Mouse (Mus musculus): ENCODE results near the gene Cnga4. TPM values are rescaled to one million over a fixed set of nuclear protein-coding genes. Genes with fewer than 3 reads are reported as not detected.
"Not testable (repeated sequence)": the region's sequence is repeated elsewhere in the genome, so short reads cannot be mapped to it uniquely, and the experiment has no call there.

Gene Cnga4
- polyA plus RNA-seq, 1 experiment from 2014 or later: 0.05 TPM

DNA sequence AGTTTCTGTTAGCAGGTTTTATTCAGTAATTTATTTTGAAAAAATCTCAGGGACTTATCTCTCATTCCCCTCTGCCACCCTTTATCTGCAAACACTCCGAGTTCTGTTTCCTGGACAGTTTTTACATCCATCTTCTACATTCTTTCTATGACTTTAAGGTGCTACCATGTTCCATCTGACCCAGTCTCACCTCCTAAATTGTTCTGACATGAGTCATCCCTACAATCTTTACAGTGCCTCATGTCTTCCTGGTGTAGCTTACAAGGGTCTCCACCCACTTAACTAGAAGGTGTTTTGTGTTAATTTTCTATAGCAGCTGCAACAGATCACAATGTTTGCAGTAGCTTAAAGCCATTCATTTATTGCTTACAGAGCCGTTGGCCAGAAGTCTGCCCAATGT is 16.5 kb downstream of the Cnga4 start:
- Histone ChIP-seq H3K4me3 (no peak overlapping the region), H3K27me3 (peaks cover 25% of the 10 kb centered on the region), H3K9me3 (no peaks in the 10 kb centered on the region), H3K4me1 (peaks cover 8% of the 10 kb centered on the region), H3K27ac (no peak overlapping the region), H3K9ac (no peak overlapping the region), H3K36me3 (no peaks in the 10 kb centered on the region), H3K4me2 (no peak overlapping the region)
- ATAC-seq (ENCODE audit: insufficient number of reproducible peaks, low FRiP score, low TSS enrichment, low read depth): no peak
- WGBS: 32% methylated on average over 2 of the region's 2 CpGs

DNA sequence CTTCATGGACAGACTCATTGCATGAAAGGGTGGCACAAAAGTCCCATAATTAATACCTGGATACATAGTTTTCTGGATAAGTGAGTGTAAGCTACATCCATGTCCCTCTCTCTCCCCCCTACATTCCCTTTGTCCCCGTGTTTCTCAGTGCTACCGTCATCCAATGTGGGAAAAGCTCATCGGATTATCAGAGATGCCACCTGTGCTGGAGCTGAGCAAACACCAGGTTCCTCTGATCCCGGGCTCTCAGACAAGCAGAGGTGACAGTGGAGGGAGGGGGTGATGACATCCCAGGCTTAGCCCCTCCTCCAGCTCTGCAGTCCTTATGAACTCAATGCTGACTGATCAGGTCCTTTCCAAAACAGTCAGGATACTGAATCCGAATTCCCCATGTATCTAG is 20.0 kb downstream of the Cnga4 start:
- no peak overlapping the region for H3K4me2 ChIP-seq
- peaks cover 10% of the 10 kb centered on the region for H3K4me1 ChIP-seq
- H3K36me3 ChIP-seq: no peaks in the 10 kb centered on the region
- H3K4me3 ChIP-seq: no peak overlapping the region
- peaks cover 49% of the 10 kb centered on the region for H3K27me3 ChIP-seq
- WGBS: 25% methylated on average over 5 of the region's 5 CpGs
- ATAC-seq (ENCODE audit: insufficient number of reproducible peaks, low FRiP score, low TSS enrichment, low read depth): no peak
- no peaks in the 10 kb centered on the region for H3K9me3 ChIP-seq
- no peak overlapping the region for H3K9ac ChIP-seq
- no peak overlapping the region for H3K27ac ChIP-seq

DNA sequence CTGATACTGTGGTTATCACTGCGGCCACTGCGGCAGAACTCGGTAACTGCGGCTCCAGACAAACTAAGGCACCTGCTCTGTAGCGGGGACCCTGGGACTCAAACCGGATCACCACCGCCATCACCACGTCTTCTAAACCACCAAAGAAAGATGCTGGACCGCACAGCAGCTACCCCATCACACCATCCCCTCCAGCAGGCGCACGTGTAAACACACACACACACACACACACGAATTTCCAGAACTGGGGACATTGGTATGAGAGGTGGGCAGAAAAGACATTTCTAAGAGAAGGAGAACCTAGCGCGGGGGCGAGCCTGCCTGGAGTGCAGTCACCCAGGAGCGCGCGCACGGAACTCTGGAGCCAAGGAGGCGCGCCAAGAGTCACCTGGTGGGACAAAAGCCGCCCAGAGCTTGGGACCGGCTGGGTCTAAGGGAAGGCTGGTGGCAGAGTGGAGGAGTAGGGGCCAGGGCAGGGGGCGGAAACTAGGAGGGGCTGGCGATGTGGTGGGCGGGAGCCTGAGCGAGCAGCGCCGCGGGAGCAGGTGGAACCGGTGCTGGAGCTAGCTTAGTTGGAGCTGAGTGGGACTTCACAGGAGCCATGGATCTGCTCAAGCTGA is 21.2 kb downstream of the Cnga4 start, which contains the start of gene Cckbr:
Gene Cckbr, plus strand, starts transcription at position 308 of the 620 bp plus-strand sequence.
- under 1% methylated on average over 31 of the region's 31 CpGs for WGBS
- H3K27ac ChIP-seq: no peak within 1 kb of the TSS
- no peaks in the 10 kb centered on the region for H3K36me3 ChIP-seq
- H3K4me1 ChIP-seq: peaks cover 10% of the 10 kb centered on the region
- no peaks in the 10 kb centered on the region for H3K9me3 ChIP-seq
- ATAC-seq (ENCODE audit: insufficient number of reproducible peaks, low FRiP score, low TSS enrichment, low read depth): 0 out of 2 replicates have a peak, but pooled peaks have one; percentile 7
- peak within 1 kb of the TSS; percentile 58 for H3K4me2 ChIP-seq
- H3K9ac ChIP-seq: no peak within 1 kb of the TSS
- H3K4me3 ChIP-seq: peak within 1 kb of the TSS; percentile 32
- H3K27me3 ChIP-seq: peaks cover 49% of the 10 kb centered on the region

DNA sequence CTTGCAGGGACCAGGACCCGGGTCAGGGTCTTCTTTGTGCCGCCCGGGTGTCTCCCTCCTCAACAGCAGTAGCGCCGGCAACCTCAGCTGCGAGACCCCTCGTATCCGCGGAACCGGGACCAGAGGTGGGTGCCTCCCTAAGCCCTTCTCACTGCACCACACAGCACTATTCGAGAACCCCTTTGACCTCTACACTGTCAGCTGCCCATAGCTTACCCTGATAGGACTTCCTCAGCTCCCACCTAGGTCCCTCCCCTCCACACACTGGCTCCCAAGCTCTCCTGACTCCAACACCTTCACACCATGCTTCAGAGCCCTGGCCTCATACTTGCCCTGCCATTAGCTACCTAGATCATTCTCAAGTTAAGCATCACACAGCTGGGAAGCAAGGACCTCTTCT is 21.7 kb downstream of the Cnga4 start:
- 8% methylated on average over 11 of the region's 11 CpGs for WGBS
- Histone ChIP-seq H3K9me3 (no peaks in the 10 kb centered on the region), H3K27ac (no peak overlapping the region), H3K9ac (no peak overlapping the region), H3K4me3 (peak overlapping the region; percentile 32), H3K27me3 (peaks cover 49% of the 10 kb centered on the region), H3K36me3 (no peaks in the 10 kb centered on the region), H3K4me1 (peaks cover 10% of the 10 kb centered on the region), H3K4me2 (peak overlapping the region; percentile 58)
- ATAC-seq (ENCODE audit: insufficient number of reproducible peaks, low FRiP score, low TSS enrichment, low read depth): peak; percentile 18; the same call in 1 of the 2 replicates

DNA sequence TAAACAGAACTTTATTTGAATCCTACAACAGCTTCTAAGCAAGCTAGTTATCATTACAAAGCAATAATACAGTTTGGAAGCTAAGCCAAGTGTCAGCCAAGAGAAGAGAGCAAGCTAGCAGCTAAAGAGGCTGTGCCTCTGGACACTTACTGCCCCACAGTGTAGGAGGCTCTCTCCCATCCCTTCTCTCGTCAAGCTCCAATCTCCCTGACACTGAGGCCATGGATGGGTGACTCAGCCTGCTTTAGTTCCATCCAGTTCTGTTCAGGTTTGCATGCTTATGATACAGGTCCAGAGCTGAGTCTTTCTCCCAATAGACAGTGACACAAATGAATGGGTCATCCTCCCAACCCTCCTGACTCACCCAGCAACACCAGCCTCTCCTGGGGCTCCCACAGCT is 27.7 kb downstream of the Cnga4 start:
- H3K36me3 ChIP-seq: no peaks in the 10 kb centered on the region
- no peak overlapping the region for H3K4me2 ChIP-seq
- H3K27me3 ChIP-seq: peaks cover 13% of the 10 kb centered on the region
- no peak overlapping the region for H3K27ac ChIP-seq
- 75% methylated on average over 1 of the region's 1 CpGs for WGBS
- no peaks in the 10 kb centered on the region for H3K4me1 ChIP-seq
- no peak overlapping the region for H3K9ac ChIP-seq
- no peak for ATAC-seq (ENCODE audit: insufficient number of reproducible peaks, low FRiP score, low TSS enrichment, low read depth)
- no peaks in the 10 kb centered on the region for H3K9me3 ChIP-seq
- H3K4me3 ChIP-seq: no peak overlapping the region

DNA sequence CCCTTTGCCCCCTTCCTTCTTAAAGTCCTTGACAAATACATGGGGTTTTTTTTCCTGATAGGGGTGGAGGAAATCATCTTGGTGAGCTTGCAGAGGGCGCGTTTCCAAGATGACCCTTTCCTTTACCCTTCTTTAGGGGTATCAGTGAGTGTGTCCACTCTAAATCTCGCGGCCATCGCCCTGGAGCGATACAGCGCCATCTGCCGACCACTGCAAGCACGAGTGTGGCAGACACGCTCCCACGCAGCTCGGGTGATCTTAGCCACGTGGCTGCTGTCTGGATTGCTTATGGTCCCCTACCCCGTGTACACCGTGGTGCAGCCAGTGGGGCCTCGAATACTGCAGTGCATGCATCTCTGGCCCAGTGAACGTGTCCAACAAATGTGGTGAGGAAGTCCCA is 29.5 kb downstream of the Cnga4 start:
- Histone ChIP-seq H3K4me1 (no peaks in the 10 kb centered on the region), H3K27me3 (peaks cover 3% of the 10 kb centered on the region; the same call in 1 of the 2 replicates), H3K4me3 (no peak overlapping the region), H3K4me2 (no peak overlapping the region), H3K9me3 (no peaks in the 10 kb centered on the region), H3K27ac (no peak overlapping the region), H3K9ac (no peak overlapping the region), H3K36me3 (no peaks in the 10 kb centered on the region)
- ATAC-seq (ENCODE audit: insufficient number of reproducible peaks, low FRiP score, low TSS enrichment, low read depth): 0 out of 2 replicates have a peak, but pooled peaks have one; percentile 61
- 79% methylated on average over 17 of the region's 17 CpGs for WGBS

DNA sequence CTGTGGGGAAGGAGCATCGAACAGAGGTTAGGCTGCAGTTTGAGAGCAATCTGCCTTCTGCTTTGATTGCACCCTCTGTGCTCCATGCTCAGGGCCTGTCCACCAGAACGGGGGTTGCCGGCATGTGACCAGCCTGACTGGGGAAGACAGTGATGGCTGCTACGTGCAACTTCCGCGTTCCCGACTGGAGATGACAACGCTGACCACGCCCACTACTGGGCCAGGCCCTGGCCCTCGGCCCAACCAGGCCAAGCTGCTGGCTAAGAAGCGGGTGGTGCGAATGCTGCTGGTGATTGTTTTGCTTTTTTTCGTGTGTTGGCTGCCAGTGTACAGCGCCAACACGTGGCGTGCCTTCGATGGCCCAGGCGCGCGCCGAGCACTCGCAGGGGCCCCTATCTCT is 30.4 kb downstream of the Cnga4 start:
- ATAC-seq (ENCODE audit: insufficient number of reproducible peaks, low FRiP score, low TSS enrichment, low read depth): no peak
- H3K9me3 ChIP-seq: no peaks in the 10 kb centered on the region
- H3K36me3 ChIP-seq: no peaks in the 10 kb centered on the region
- H3K4me1 ChIP-seq: no peaks in the 10 kb centered on the region
- H3K9ac ChIP-seq: no peak overlapping the region
- no peak overlapping the region for H3K4me3 ChIP-seq
- no peak overlapping the region for H3K4me2 ChIP-seq
- H3K27ac ChIP-seq: no peak overlapping the region
- no peaks in the 10 kb centered on the region; the same call in 1 of the 2 replicates for H3K27me3 ChIP-seq
- whole genome bisulfite sequencing: 78% methylated on average over 22 of the region's 22 CpGs

DNA sequence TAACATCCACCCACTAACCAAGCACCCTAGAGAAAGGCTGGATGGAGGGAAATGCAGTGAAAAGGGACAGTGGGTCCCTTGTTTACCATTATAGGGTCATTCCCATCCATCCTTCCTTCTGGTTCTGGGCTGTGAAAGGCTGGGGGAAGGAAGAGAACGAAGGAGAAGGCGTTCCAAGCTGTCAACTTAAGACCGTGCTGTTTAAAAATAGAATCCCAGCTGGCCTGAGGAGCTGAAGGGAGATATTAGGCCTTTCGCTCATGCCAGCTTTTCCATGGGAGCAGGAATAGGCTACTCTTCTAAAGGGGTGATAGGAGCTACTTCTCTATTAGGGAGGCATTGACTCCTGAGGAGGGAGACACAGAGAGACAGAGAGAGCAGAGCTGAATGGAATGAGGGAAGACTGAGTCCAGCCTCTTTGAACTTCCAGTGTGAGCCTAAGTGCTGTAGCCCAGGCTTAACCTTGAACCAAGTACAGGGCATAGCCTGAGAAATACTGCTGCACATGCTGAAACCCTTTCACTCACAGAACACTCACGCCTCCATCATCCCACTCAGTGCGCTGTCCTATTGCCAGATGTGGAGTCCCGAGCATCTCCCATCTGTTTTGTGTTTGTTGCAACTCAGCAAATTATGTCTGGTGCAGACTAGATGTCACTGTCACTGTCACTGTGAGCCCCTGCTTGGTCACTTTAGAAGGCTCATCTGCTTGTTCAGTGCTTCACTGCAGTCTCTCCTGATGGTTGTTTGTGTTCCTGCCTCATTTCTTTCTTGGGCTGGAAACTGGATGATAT is 33.8 kb downstream of the Cnga4 start:
- 58% methylated on average over 7 of the region's 7 CpGs for WGBS
- no peak for ATAC-seq (ENCODE audit: insufficient number of reproducible peaks, low FRiP score, low TSS enrichment, low read depth)
- H3K27ac ChIP-seq: no peak overlapping the region

DNA sequence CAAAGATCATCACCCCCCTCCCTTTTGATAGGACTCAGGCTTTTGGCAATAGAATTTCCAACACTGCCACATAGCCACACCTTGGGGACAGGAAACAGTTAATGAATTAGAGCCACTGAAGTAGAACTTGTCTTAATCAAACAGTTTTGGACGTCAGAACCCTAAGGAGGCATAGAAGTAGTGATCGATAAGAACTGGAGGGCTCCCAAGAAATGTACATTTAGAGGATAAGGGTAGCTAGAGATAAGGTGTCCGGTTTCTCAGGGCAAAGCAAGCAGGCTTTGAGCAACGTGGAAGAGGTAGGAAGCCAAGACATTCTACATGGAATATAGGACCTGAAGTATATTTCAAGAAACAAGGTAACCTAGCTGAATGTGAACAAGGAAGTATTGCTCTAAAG is 37.1 kb downstream of the Cnga4 start:
- Histone ChIP-seq H3K36me3 (no peaks in the 10 kb centered on the region), H3K9ac (no peak overlapping the region), H3K4me1 (no peaks in the 10 kb centered on the region), H3K9me3 (no peaks in the 10 kb centered on the region), H3K27me3 (no peaks in the 10 kb centered on the region), H3K4me2 (no peak overlapping the region), H3K27ac (no peak overlapping the region), H3K4me3 (no peak overlapping the region)
- no peak for ATAC-seq (ENCODE audit: insufficient number of reproducible peaks, low FRiP score, low TSS enrichment, low read depth)
- 59% methylated on average over 4 of the region's 4 CpGs for WGBS

More for the DNA sequence above, 33.8 kb downstream of the Cnga4 start:
- no peak overlapping the region for H3K4me3 ChIP-seq
- H3K9ac ChIP-seq: no peak overlapping the region
- no peaks in the 10 kb centered on the region for H3K9me3 ChIP-seq
- no peaks in the 10 kb centered on the region for H3K4me1 ChIP-seq
- no peak overlapping the region for H3K4me2 ChIP-seq
- no peaks in the 10 kb centered on the region for H3K27me3 ChIP-seq
- no peaks in the 10 kb centered on the region for H3K36me3 ChIP-seq

DNA sequence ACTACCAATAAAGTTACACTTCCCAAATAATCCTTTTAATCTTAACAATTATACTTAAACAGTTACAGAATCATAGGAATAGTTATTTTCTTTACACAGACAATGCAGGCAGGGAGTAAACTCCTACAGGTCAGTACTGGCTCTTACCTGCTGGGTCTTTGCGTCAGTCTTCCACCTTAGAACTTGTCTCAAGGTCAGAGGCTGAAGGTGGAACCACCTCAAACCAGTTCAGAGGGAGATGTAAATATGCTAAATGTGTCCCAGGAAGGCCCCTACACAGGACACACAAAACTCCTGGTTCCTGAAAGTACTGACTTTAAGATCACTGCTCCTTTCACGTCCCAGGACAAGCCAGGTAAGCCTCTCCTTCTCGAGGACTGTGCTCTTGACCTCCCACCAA is 40.7 kb downstream of the Cnga4 start:
- H3K9ac ChIP-seq: no peak overlapping the region
- H3K36me3 ChIP-seq: no peaks in the 10 kb centered on the region
- H3K9me3 ChIP-seq: no peaks in the 10 kb centered on the region
- 64% methylated on average over 3 of the region's 3 CpGs for WGBS
- H3K4me3 ChIP-seq: no peak overlapping the region
- no peaks in the 10 kb centered on the region for H3K27me3 ChIP-seq
- H3K27ac ChIP-seq: no peak overlapping the region
- no peak overlapping the region for H3K4me2 ChIP-seq
- ATAC-seq (ENCODE audit: insufficient number of reproducible peaks, low FRiP score, low TSS enrichment, low read depth): no peak
- H3K4me1 ChIP-seq: no peaks in the 10 kb centered on the region

DNA sequence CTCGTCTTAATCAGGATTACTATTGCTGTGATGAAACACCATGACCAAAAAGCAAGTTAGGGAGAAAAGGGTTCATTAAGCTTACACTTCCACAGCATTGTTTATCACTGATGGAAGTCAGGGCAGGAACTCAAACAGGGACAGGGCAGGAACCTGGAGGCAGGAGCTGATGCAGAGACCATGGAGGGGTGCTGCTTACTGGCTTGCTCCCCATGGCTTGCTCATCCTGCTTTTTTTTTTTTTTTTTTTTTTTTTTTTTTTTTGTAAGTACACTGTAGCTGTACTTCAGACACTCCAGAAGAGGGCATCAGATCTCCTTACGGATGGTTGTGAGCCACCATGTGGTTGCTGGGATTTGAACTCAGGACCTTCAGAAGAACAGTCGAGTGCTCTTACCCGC is 49.0 kb downstream of the Cnga4 start:
- H3K27ac ChIP-seq; H3K4me3 ChIP-seq; H3K9ac ChIP-seq; H3K36me3 ChIP-seq; H3K27me3 ChIP-seq; H3K9me3 ChIP-seq; H3K4me2 ChIP-seq; ATAC-seq (ENCODE audit: insufficient number of reproducible peaks, low FRiP score, low TSS enrichment, low read depth); H3K4me1 ChIP-seq: not testable (repeated sequence)
- 82% methylated on average over 4 of the region's 4 CpGs for WGBS
